8 mouse cellular contexts compared by ENCODE assay signal in the genomic region with DNA sequence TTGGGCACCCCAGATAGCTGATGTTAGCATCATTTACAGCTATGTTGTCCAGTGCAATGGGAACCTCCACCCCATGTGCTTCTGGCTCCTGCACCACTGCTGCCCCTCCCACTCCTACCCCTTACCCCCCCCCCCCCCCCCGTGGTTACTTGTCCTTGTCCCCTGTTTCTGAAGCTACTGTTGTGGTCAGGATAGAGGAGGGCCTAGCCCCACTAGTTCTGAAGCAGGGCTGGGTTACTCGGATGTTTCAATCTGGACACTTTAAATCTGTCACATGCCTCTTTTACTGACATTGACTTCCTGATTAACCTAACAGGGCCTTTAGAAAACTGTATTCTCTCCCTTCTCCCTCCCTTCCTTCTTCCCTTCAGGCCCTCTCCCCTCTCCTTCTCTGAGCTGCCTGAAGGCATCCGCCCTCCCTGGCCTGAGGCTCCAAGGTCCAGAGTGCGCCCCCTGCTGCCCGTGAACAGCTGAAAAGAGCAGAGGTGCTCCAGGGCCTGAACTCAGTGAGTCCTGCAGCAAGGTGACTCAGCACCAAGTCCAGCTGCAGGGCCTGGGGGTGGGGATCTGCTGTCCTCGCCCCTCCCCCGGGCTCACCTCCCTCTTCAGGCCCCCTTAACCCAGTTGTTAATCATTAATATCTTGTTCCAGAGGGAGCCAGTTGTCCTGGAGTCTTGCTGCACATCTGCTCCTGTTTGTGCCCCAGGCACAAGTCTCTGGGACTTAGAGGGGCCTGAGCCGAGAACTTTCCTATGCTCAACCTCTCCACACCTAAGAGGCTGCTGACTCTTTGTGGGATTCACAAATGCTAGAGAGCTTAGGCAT. TPM values are rescaled to one million over a fixed set of nuclear protein-coding genes. Genes with fewer than 3 reads are reported as not detected.
DNase-seq lines count a peak whose midpoint lies in the region; ATAC-seq and TF ChIP-seq lines count a peak whose summit lies in the region.

No protein-coding gene starts in this region.

- ATAC-seq in granulocyte monocyte progenitor cell, adult 5-6 weeks (replicated peaks; ENCODE audit: poor library complexity, severe bottlenecking), result peak; percentile 80
- ATAC-seq in intestine, postnatal 0 days, result peak; percentile 86

- no peaks in the 10 kb centered on the region for H3K27me3 ChIP-seq in intestine, postnatal 0 days (replicated peaks; ENCODE audit: control insufficient read depth, insufficient read depth, low read length)
- no peaks in the 10 kb centered on the region for H3K27me3 ChIP-seq in midbrain, embryonic 10.5 days (ENCODE audit: low read depth, poor library complexity, severe bottlenecking)

- H3K36me3 ChIP-seq in intestine, postnatal 0 days (ENCODE audit: control insufficient read depth, insufficient read depth), result no peaks in the 10 kb centered on the region; the same call in 1 of the 2 replicates
- H3K36me3 ChIP-seq in midbrain, embryonic 10.5 days, result no peaks in the 10 kb centered on the region

- peak; percentile 75 to 88 for DNase-seq in adrenal gland, adult 18-20 months (ENCODE audit: low spot score in 2 of 2)
- DNase-seq in embryo, embryonic 10.5 days (ENCODE audit: low spot score), result peak; percentile 85
- peak; percentile 64 to 73 for DNase-seq in left cerebral cortex, postnatal 36 days (ENCODE audit: low spot score in 2 of 2)
- DNase-seq in midbrain, embryonic 10.5 days (ENCODE audit: low spot score), result peak; percentile 81
- peak; percentile 85 for DNase-seq in right cerebral cortex, postnatal 4 days
- peak; percentile 77 to 91 for DNase-seq in urinary bladder, postnatal 4 days (ENCODE audit: low spot score in 2 of 2)

- H3K9me3 ChIP-seq in intestine, postnatal 0 days (ENCODE audit: control insufficient read depth), result no peaks in the 10 kb centered on the region
- H3K9me3 ChIP-seq in midbrain, embryonic 10.5 days (replicated peaks), result no peaks in the 10 kb centered on the region

- no peak overlapping the region for H3K4me2 ChIP-seq in intestine, postnatal 0 days (replicated peaks; ENCODE audit: low read depth)

- no peak overlapping the region for H3K9ac ChIP-seq in intestine, postnatal 0 days (ENCODE audit: low read depth, low read length)

- intact Hi-C loops in left cerebral cortex, postnatal 36 days (cut with DNase I), result loop anchor here (1.0 kb wide), 1 partner anchor 129 kb away; no protein-coding TSS in a partner anchor

- H3K4me1 ChIP-seq in intestine, postnatal 0 days (replicated peaks; ENCODE audit: control insufficient read depth, insufficient read depth, low read length), result no peaks in the 10 kb centered on the region
- H3K4me1 ChIP-seq in midbrain, embryonic 10.5 days, result 0 out of 2 replicates have a peak, but pooled peaks cover 2% of the 10 kb centered on the region

- 18% methylated on average over 8 of the region's 8 CpGs for WGBS in intestine, postnatal 0 days
- 26% methylated on average over 8 of the region's 8 CpGs for WGBS in midbrain, embryonic 10.5 days

- no peak overlapping the region for H3K27ac ChIP-seq in intestine, postnatal 0 days (ENCODE audit: low read depth, low read length)
- no peak overlapping the region for H3K27ac ChIP-seq in midbrain, embryonic 10.5 days (replicated peaks)

- TF ChIP-seq CTCF in intestine, postnatal 0 days (IDR thresholded peaks at IDR 0.05; ENCODE audit: low read depth), result peak; percentile 96

- no peak overlapping the region for H3K4me3 ChIP-seq in intestine, postnatal 0 days (ENCODE audit: low read depth, low read length)
- H3K4me3 ChIP-seq in midbrain, embryonic 10.5 days, result no peak overlapping the region

RNA-seq across cellular contexts. Expression of gene Rd3, which starts 13.0 kb away (rescaled TPM):
- under 1 TPM in 1 of 2 experiments, not detected in 1; 0.17 TPM for total RNA-seq in adrenal gland, adult 18-20 months (2021)
- total RNA-seq in granulocyte monocyte progenitor cell, adult 5-6 weeks (2014; fragmentation: Nextera tagmentation), result not detected in 2 replicates
- total RNA-seq in granulocyte monocyte progenitor cell, adult 5-6 weeks (2017), result not detected in 2 replicates
- polyA plus RNA-seq in intestine, postnatal 0 days (2015; fragmentation: Nextera tagmentation; extraction: Ambion mirVana), result 0.08 and 0.10 TPM in 2 replicates
- under 1 TPM; 0.37 to 0.43 TPM for total RNA-seq in left cerebral cortex, postnatal 36 days (2021)
- 0.62 and 0.82 TPM in 2 replicates for polyA plus RNA-seq in midbrain, embryonic 10.5 days (2016; fragmentation: Nextera tagmentation; extraction: Ambion mirVana)

RNA-seq across cellular contexts. Expression of gene Slc30a1, which starts 57.6 kb away (rescaled TPM):
- 10 to 100 TPM; 15.9 to 19.1 TPM for total RNA-seq in adrenal gland, adult 18-20 months (2021)
- 4.5 and 4.6 TPM in 2 replicates for total RNA-seq in granulocyte monocyte progenitor cell, adult 5-6 weeks (2014; fragmentation: Nextera tagmentation)
- total RNA-seq in granulocyte monocyte progenitor cell, adult 5-6 weeks (2017), result 4.7 and 8.7 TPM in 2 replicates
- polyA plus RNA-seq in intestine, postnatal 0 days (2015; fragmentation: Nextera tagmentation; extraction: Ambion mirVana), result 11.6 and 12.8 TPM in 2 replicates
- 10 to 100 TPM; 34.3 to 40.5 TPM for total RNA-seq in left cerebral cortex, postnatal 36 days (2021)
- polyA plus RNA-seq in midbrain, embryonic 10.5 days (2016; fragmentation: Nextera tagmentation; extraction: Ambion mirVana), result 1.2 and 1.3 TPM in 2 replicates
